Comparison of ENCODE assay signal across 8 mouse cellular contexts in the genomic region with DNA sequence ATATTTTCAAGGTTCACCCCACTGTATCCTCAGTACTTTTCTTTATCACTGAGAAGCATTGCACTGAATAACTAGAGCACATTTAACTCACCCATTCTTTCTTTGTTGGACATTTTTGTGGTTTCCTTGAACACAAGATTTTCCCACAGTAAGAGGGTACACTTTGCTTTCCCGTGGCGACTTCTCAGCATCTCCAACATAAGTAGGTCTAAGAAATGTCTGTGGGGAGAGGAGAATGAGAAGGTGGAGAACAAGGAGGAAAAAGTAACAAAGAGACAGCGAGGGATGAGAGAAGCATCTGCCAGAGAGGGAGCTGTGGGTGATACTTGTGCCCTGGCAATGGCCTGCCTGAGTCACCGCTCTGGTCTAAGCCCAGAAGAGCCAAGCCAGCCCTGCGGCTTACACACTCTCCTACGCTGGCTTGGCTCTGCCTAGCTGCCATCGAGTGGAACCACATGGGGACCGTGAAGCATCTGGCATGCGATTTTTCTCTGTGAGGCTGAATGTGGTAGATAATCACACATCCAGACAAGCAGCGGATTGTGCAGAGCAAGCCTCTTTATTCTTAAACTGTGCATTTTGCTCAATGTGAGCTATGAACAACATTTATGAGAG.
DNase-seq lines count a peak whose midpoint lies in the region; ATAC-seq lines count a peak whose summit lies in the region.

No protein-coding gene starts in this region.

- ATAC-seq in megakaryocyte progenitor cell, adult 5-6 weeks (replicated peaks; ENCODE audit: poor library complexity) = 0 out of 2 replicates have a peak, but pooled peaks have one; percentile 17

- DNase-seq in adrenal gland, adult (ENCODE audit: inconsistent age in 2 of 2, low spot score in 1 of 2) = peak; percentile 85 to 90
- DNase-seq in adrenal gland, postnatal 4 days (ENCODE audit: low spot score in 2 of 2) = no peak
- peak; percentile 60 for DNase-seq in urinary bladder, postnatal 14 days (ENCODE audit: low spot score)
- DNase-seq in urinary bladder, adult 2 months (ENCODE audit: low spot score) = no peak
- peak; percentile 35 to 67 for DNase-seq in layer of hippocampus, postnatal 14 days (ENCODE audit: low spot score in 2 of 2)
- no peak for DNase-seq in kidney, adult 18-20 months
- DNase-seq in MN1 (ENCODE audit: low spot score) = no peak

Comparison
In these comparisons a context has a peak if more than half of its experiments do, and no peak if none do; other contexts are left out.
1. DNase-seq: peak in adrenal gland, adult (2 of 2), urinary bladder, postnatal 14 days (single experiment) and layer of hippocampus, postnatal 14 days (2 of 2); none in adrenal gland, postnatal 4 days (0 of 2), urinary bladder, adult 2 months (single experiment), kidney, adult 18-20 months (single experiment) and MN1 (single experiment).